Mouse (Mus musculus) layer of hippocampus, adult 8-10 months (tissue): ENCODE data around the gene Tssk1. TPM values are rescaled to one million over a fixed set of nuclear protein-coding genes. Genes with fewer than 3 reads are reported as not detected.
A peak's percentile ranks its signal among the peaks of the same experiment; 100 is the strongest.

Experiments
- DNase-seq, 2 experiments: peaks; one replicate each; pipeline ENCODE4 v3.0.0; 2022; ENCODE audit warnings: low spot score in 2 of 2
- total RNA-seq, 4 experiments: library from RNA; stranded (reverse); gene quantifications; 2 replicates each; pipeline ENCODE4 v1.2.4; 2022

Tssk1 gene
- under 1 TPM in 1 of 4 experiments, not detected in 3; 0.16 TPM for total RNA-seq

DNA sequence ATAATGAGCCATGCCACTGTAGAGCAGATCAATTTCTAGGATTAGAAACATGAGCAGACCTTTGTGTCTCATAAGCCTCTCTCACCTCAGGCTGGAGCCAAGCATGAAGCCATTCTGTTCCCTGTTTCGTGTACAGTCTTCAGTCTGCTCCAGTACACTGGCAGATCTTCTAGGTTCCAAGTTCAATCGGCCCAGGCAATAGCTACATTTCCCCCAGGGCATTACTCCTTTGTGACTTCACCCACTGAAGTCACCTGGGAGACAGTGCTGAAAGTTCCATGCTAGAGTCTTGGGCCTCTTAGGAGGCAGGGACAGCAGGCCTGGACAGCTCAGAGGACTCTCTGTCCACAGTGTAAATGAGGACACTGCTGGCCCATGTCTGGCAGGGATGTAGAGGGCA is at the start of gene Tssk1:
TSS of gene Tssk1 (plus strand) at position 301 of the 400 bp plus-strand sequence.
- no peak for DNase-seq

GRCm38 (mm10) chr16:17848431-17848830 is 45.6 kb upstream of the Tssk1 start:
- DNase-seq: no peak

DNA sequence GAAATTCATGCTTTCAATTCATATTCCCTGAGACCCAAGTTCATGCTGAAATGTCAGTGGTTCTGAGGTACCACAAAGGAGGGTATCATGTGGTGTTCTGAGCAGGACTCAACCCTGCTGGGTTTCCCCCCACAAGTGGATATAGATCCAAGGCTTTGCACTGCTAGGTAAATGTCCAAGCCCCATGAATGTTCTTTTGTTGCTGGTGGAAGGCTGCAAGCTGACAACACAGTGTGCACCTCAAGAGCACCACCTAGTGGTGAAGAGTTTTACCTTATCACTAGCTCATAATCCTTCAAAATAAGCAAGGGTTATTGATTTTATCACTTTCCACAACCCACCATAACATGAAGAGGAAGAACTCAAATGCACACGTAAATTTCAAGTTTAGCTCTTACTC is 45.1 kb upstream of the Tssk1 start:
- DNase-seq: no peak

DNA sequence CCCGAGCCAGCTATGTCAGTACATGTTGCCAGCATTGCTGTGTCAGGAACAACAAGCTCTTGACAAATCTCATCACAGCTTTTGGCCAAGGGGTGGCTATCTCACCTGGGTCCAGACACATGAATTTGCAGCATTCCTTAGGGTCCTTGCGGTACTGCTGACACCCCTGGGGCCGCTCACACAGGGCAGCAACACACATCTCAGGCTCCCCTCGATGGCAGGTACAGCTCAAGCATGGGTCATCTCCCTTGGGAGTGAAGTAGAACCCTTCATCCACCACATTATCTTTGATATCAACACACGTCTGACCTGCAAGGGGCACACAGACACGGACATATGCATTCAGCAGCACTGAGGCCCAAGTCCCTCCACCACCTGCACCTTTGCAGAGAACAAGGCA is 44.5 kb upstream of the Tssk1 start:
- DNase-seq: no peak

- no peak for DNase-seq
Measured at GRCm38 (mm10) chr16:17851331-17851730, 42.7 kb upstream of the Tssk1 start.

DNA sequence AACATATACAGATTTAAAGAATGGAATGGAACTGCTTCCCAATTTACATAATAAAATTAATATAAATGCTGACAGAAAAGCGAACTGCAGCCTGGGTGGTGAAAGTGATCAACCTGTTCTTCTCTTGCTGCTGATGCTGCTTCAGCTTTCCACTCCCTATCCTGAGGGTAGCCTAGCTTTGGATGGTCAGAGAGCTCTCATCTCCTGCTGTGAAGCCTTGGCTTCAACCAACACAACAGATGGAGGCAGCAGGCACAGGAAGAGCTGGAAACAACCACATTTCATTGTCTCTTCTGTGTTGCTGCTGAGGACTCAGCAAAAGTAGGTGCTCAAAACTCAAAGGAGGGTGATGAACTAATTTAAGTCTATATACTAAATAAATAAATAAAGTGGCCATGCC is 42.2 kb upstream of the Tssk1 start:
- DNase-seq: peak in 1 of 2 experiments; percentile 48

DNA sequence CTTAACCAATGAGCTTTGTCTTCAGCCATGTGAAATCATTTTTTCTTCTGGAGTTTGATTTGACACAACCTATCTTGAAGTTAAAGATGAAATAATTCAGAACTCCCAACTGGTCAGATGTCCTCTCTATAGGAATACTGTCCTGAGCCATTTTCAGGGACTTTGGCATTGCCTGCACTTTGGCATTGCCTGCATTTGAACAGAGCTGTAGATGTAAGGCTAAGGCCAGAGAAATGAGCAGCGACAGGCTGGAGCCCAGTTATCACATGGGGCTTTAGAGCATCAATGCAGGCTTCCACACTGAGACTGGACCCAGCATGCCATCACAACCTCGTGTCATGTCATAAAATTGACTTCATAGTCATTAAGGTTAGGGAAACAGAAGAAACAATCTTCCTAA is 40.8 kb upstream of the Tssk1 start:
- DNase-seq: no peak

GRCm38 (mm10) chr16:17857157-17857556 is 36.9 kb upstream of the Tssk1 start:
- DNase-seq: no peak

DNA sequence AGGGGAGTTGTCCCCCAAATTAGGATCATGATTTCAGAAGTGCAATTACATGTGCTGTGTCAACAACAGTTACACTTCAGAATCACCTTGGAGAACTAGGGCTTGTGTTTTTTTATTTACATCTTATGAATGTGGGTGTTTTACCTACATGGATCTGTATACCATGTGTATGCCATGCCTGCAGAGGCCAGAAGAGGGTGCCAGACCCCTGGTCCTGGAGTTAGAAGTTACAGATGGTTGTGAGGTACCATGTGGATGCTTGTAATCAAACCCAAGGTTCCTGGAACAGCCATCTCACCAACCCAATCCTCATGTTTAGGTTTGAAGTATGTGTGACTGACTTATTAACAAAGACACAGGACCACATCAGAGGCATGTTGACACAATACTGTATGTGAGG is 35.4 kb upstream of the Tssk1 start:
- no peak for DNase-seq

- DNase-seq: no peak
Measured at GRCm38 (mm10) chr16:17865293-17865692, 28.7 kb upstream of the Tssk1 start.

DNA sequence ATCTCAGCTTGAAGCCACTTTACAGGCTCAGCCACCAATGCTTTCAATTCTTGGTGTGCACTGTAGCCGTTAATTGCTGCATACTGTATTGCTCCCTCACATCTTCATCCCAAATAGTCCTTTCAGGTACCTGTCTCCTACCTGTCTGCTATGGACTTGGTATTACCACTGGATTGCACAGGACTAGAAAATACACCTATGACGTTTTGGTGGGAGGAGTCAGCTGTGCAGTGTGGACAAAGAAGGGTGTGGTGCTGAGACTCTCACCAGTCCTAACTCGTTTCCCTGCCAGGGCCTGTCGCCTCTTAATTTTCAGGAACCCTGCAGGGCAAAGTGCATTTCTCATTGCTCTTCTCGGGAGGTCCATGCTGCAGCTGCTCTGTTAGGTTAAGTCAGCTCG is 28.3 kb upstream of the Tssk1 start:
- DNase-seq: no peak

DNA sequence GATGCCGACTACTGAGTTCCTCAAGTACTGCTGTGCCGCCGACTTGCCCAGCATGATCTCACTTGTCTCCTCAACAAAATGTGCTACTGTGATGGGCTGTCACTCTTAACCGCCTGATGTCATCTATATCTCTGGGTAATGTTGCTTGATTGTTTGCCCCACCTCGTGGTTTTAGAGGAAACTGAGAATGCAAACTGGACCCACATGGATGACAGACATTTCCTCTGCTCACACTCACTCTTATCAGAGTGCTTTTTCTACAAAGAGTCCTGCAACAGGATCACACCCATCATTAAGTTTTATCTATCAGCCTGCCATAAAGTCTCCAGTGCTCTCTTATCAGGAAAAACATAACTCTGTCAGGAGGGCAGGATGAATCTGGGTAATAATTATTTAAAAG is 22.8 kb upstream of the Tssk1 start:
- no peak for DNase-seq

GRCm38 (mm10) chr16:17872995-17873394 is 21.0 kb upstream of the Tssk1 start:
- no peak for DNase-seq

- no peak for DNase-seq
Measured at GRCm38 (mm10) chr16:17875174-17875573, 18.8 kb upstream of the Tssk1 start.

DNA sequence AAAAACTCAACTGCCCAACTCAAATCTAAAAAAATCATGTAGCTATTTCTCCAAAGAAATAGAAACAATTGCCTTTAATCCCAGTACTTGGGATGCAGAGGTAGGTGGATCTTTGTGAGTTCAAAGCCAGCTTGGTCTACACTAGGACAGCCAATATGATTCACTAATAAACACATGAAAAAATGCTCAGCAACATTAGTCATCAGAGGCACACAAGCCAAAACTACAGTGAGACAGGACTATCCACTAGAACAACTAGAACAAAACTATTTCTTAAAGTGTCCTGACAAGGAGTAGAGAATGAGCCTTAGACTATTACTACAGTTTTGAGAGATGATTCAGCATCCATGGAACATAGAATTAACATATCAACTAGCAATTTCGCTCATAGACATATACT is 17.9 kb upstream of the Tssk1 start:
- no peak for DNase-seq

GRCm38 (mm10) chr16:17879571-17879970 is 14.5 kb upstream of the Tssk1 start:
- DNase-seq: no peak

GRCm38 (mm10) chr16:17882196-17882595 is 11.8 kb upstream of the Tssk1 start:
- no peak for DNase-seq

DNA sequence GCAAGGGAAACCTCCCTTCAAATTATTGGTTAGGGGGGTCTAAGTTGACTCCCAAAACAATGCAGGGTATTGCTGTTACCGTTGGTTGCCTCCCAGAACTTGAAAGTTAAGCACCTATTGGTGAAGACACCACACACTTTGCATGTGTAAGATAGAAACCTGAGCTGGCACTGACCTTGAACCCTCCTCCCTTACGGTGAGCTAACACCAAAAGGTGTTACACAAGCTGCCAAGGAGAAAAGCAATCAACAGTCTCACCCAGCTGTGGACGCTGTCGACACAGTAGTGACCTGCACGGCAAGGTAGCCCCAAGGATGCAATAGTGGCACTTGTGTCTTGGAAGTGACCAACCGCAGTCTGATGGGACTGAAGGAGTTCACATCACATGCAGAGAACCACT is 9.9 kb upstream of the Tssk1 start:
- no peak for DNase-seq

- DNase-seq: no peak
Measured at GRCm38 (mm10) chr16:17889689-17890341, 4.2 kb upstream of the Tssk1 start.

GRCm38 (mm10) chr16:17890342-17890727 is 3.7 kb upstream of the Tssk1 start:
- DNase-seq: no peak

DNA sequence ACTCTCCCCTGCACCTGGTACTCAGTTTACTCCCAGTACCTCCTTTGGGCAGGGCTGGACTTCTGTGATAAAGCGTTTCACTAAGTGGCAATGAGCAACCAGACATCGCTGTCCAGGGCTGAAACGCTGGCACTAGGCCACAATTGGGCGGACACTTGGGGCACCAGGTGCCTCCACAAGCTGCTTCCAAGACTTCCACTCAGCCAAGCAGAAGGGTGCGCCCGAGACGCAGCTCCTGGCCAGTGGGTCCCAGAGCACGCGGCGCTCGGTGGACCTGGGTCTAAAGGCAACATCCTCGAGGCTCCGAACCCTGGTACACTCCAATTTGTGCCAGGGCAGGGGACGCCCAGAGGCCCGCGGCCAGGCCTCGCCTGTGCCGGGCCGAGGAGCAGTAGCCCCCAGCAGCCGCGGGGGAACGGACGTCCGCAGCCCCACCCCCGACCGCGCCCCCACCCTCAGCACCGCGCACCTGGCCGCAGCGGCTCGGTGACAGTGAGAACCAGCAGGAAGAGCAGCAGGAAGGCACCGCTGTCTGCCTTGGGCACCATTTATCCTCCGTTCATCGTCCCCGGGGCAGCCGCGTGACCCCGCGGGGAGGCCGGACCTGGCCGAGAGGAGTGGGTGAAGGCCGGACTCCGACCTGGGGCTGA is 3.0 kb upstream of the Tssk1 start:
- DNase-seq: peak; percentile 51 to 53

DNA sequence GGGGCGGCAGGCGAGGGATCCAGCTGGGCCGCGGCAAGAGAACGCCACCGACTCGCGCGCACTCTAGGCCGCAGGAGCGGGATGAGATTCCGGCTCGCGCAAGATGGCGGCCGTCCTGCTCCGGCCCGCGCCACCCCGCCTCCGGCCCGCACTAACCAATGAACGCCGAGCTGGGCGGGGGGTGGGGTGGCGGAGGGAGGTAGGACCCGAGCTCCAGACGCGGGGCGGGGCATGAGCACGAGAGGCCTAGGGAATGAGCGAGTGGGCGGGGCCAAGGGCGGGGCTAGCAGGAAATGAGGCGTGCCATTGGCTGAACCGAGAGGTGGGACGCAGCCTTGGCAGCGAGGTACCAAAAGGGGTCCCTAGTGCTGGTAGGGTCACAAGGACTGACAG is 2.5 kb upstream of the Tssk1 start, which contains the start of gene Gm20518:
TSS of gene Gm20518 (minus strand) at position 105 of the 393 bp plus-strand sequence.
- peak; percentile 98 for DNase-seq

GRCm38 (mm10) chr16:17892606-17893005 is 1.4 kb upstream of the Tssk1 start:
- no peak for DNase-seq
